ENCODE assay signal across 8 mouse cellular contexts in genomic region chr2:130697821-130698266, GRCm38 (mm10). TPM values are rescaled to one million over a fixed set of nuclear protein-coding genes. Genes with fewer than 3 reads are reported as not detected.
DNase-seq lines count a peak whose midpoint lies in the region; ATAC-seq and TF ChIP-seq lines count a peak whose summit lies in the region.

No protein-coding gene starts in this region.

- no peak for ATAC-seq in heart, embryonic 15.5 days (replicated peaks; ENCODE audit: insufficient number of reproducible peaks, insufficient read depth, low FRiP score, low read depth)
- ATAC-seq in limb, embryonic 12.5 days (ENCODE audit: insufficient number of reproducible peaks, insufficient read depth, low FRiP score, low TSS enrichment, low read depth): no peak

- peak overlapping the region; percentile 65 for H3K4me3 ChIP-seq in heart, embryonic 15.5 days
- H3K4me3 ChIP-seq in E14TG2a.4 (replicated peaks; ENCODE audit: low read length): peak overlapping the region; percentile 92
- peak overlapping the region; percentile 76 for H3K4me3 ChIP-seq in embryonic facial prominence, embryonic 10.5 days
- H3K4me3 ChIP-seq in limb, embryonic 12.5 days (replicated peaks): peak overlapping the region; percentile 63

- no peak overlapping the region for H3K27ac ChIP-seq in heart, embryonic 15.5 days
- H3K27ac ChIP-seq in embryonic facial prominence, embryonic 10.5 days (replicated peaks): 0 out of 2 replicates have a peak overlapping the region, but pooled peaks have one; percentile 32
- H3K27ac ChIP-seq in limb, embryonic 12.5 days: no peak overlapping the region

- H3K9ac ChIP-seq in heart, embryonic 15.5 days: peak overlapping the region; percentile 52
- H3K9ac ChIP-seq in limb, embryonic 12.5 days (replicated peaks): peak overlapping the region; percentile 59

- H3K27me3 ChIP-seq in heart, embryonic 15.5 days: peaks cover 58% of the 10 kb centered on the region
- H3K27me3 ChIP-seq in E14TG2a.4 (ENCODE audit: insufficient read depth, low read length): peaks cover 20% of the 10 kb centered on the region
- H3K27me3 ChIP-seq in embryonic facial prominence, embryonic 10.5 days (replicated peaks; ENCODE audit: low read depth, poor library complexity, severe bottlenecking): peaks cover 72% of the 10 kb centered on the region
- H3K27me3 ChIP-seq in limb, embryonic 12.5 days: peaks cover 66% of the 10 kb centered on the region

- intact Hi-C loops in heart, postnatal 36 days (cut with DNase I): no loop called here

- DNase-seq in heart, postnatal 36 days: no peak
- peak; percentile 44 for DNase-seq in embryonic facial prominence, embryonic 10.5 days (ENCODE audit: low spot score)
- DNase-seq in right cerebral cortex, postnatal 25 days: peak; percentile 29
- DNase-seq in yolk sac, embryonic 10.5 days (ENCODE audit: low spot score): no peak
- no peak for DNase-seq in cerebellum, postnatal 4 days (ENCODE audit: low spot score in 2 of 2)

- WGBS in heart, embryonic 15.5 days: 5% methylated on average over 14 of the region's 14 CpGs
- under 1% methylated on average over 14 of the region's 14 CpGs for WGBS in embryonic facial prominence, embryonic 10.5 days
- WGBS in limb, embryonic 12.5 days: 2% methylated on average over 14 of the region's 14 CpGs

- H3K9me3 ChIP-seq in heart, embryonic 15.5 days (replicated peaks): no peaks in the 10 kb centered on the region
- no peaks in the 10 kb centered on the region for H3K9me3 ChIP-seq in E14TG2a.4 (ENCODE audit: low read length)
- H3K9me3 ChIP-seq in embryonic facial prominence, embryonic 10.5 days: no peaks in the 10 kb centered on the region
- no peaks in the 10 kb centered on the region for H3K9me3 ChIP-seq in limb, embryonic 12.5 days

- no peak for TF ChIP-seq CTCF in E14TG2a.4 (conservative IDR thresholded peaks at IDR 0.05; ENCODE audit: low read length)

- no peaks in the 10 kb centered on the region for H3K36me3 ChIP-seq in heart, embryonic 15.5 days
- H3K36me3 ChIP-seq in E14TG2a.4 (ENCODE audit: insufficient read depth, low read length): peaks cover 6% of the 10 kb centered on the region
- no peaks in the 10 kb centered on the region for H3K36me3 ChIP-seq in embryonic facial prominence, embryonic 10.5 days (replicated peaks)
- no peaks in the 10 kb centered on the region for H3K36me3 ChIP-seq in limb, embryonic 12.5 days

- H3K4me1 ChIP-seq in heart, embryonic 15.5 days (replicated peaks): peaks cover 17% of the 10 kb centered on the region
- peaks cover 48% of the 10 kb centered on the region for H3K4me1 ChIP-seq in E14TG2a.4 (replicated peaks; ENCODE audit: low read depth, low read length)
- peaks cover 19% of the 10 kb centered on the region for H3K4me1 ChIP-seq in embryonic facial prominence, embryonic 10.5 days
- peaks cover 5% of the 10 kb centered on the region; the same call in 1 of the 2 replicates for H3K4me1 ChIP-seq in limb, embryonic 12.5 days (replicated peaks)

- H3K4me2 ChIP-seq in heart, embryonic 15.5 days: peak overlapping the region; percentile 100
- peak overlapping the region; percentile 98 for H3K4me2 ChIP-seq in limb, embryonic 12.5 days

RNA-seq across cellular contexts. Expression of gene Slc4a11, which starts 0.5 kb away (rescaled TPM):
- 0.19 and 0.58 TPM in 2 replicates for polyA plus RNA-seq in heart, embryonic 15.5 days (2015; fragmentation: Nextera tagmentation; extraction: Ambion mirVana)
- total RNA-seq in heart, postnatal 36 days (2021): under 1 TPM; 0.33 to 0.36 TPM
- 0.53 and 0.69 TPM in 2 replicates for polyA plus RNA-seq in embryonic facial prominence, embryonic 10.5 days (2016; fragmentation: Nextera tagmentation; extraction: Ambion mirVana)
- 1.1 and 1.4 TPM in 2 replicates for polyA plus RNA-seq in limb, embryonic 12.5 days (2016; fragmentation: Nextera tagmentation; extraction: Ambion mirVana)

RNA-seq across cellular contexts. Expression of gene Itpa, which starts 30.4 kb away (rescaled TPM):
- 74.3 and 77.9 TPM in 2 replicates for polyA plus RNA-seq in heart, embryonic 15.5 days (2015; fragmentation: Nextera tagmentation; extraction: Ambion mirVana)
- total RNA-seq in heart, postnatal 36 days (2021): 10 to 100 TPM; 17.9 to 18.7 TPM
- polyA plus RNA-seq in embryonic facial prominence, embryonic 10.5 days (2016; fragmentation: Nextera tagmentation; extraction: Ambion mirVana): 144 and 150 TPM in 2 replicates
- 142 and 148 TPM in 2 replicates for polyA plus RNA-seq in limb, embryonic 12.5 days (2016; fragmentation: Nextera tagmentation; extraction: Ambion mirVana)

RNA-seq across cellular contexts. Expression of gene Ddrgk1, which starts 33.4 kb away (rescaled TPM):
- 44.8 and 46.2 TPM in 2 replicates for polyA plus RNA-seq in heart, embryonic 15.5 days (2015; fragmentation: Nextera tagmentation; extraction: Ambion mirVana)
- total RNA-seq in heart, postnatal 36 days (2021): 10 to 100 TPM; 81.3 to 87.0 TPM
- polyA plus RNA-seq in embryonic facial prominence, embryonic 10.5 days (2016; fragmentation: Nextera tagmentation; extraction: Ambion mirVana): 48.2 and 48.3 TPM in 2 replicates
- polyA plus RNA-seq in limb, embryonic 12.5 days (2016; fragmentation: Nextera tagmentation; extraction: Ambion mirVana): 49.4 and 54.5 TPM in 2 replicates

RNA-seq across cellular contexts. Expression of gene Lzts3, which starts 55.2 kb away (rescaled TPM):
- 1.8 and 2.6 TPM in 2 replicates for polyA plus RNA-seq in heart, embryonic 15.5 days (2015; fragmentation: Nextera tagmentation; extraction: Ambion mirVana)
- 1 to 10 TPM; 4.3 to 5.8 TPM for total RNA-seq in heart, postnatal 36 days (2021)
- polyA plus RNA-seq in embryonic facial prominence, embryonic 10.5 days (2016; fragmentation: Nextera tagmentation; extraction: Ambion mirVana): 3.1 and 3.3 TPM in 2 replicates
- polyA plus RNA-seq in limb, embryonic 12.5 days (2016; fragmentation: Nextera tagmentation; extraction: Ambion mirVana): 5.4 and 5.7 TPM in 2 replicates

Comparison
In these comparisons a context has a peak if more than half of its experiments do, and no peak if none do; other contexts are left out.
1. DNase-seq: peak in embryonic facial prominence, embryonic 10.5 days (single experiment) and right cerebral cortex, postnatal 25 days (single experiment); none in heart, postnatal 36 days (0 of 2), yolk sac, embryonic 10.5 days (single experiment) and cerebellum, postnatal 4 days (0 of 2).
2. Peak in every context shown above with its lines, with median percentiles within 50 percentile points of each other: H3K4me3 ChIP-seq.